Mouse (Mus musculus) liver, postnatal 0 days (tissue): ENCODE measurements around the gene Eya4. TPM values are rescaled to one million over a fixed set of nuclear protein-coding genes. Genes with fewer than 3 reads are reported as not detected.

Experiments
- ATAC-seq: fragments of 200-750 bp; cut with Nextera tagmentation; 2 replicates; pipeline ENCODE4 v1.8.0; 2017; ENCODE audit warnings: mild to moderate bottlenecking, moderate library complexity
- DNase-seq: peaks from one replicate; pipeline ENCODE4 v3.0.0-alpha.2; 2016
- H3K27ac ChIP-seq: fragments of 300-500 bp; sonication (generic); 2 replicates; pipeline ENCODE4 v1.5.1; 2014; ENCODE audit warnings: antibody characterized with exemption, moderate library complexity, mild to moderate bottlenecking, low read depth
- H3K27me3 ChIP-seq: fragments of 300-500 bp; sonication (generic); 2 replicates; pipeline ENCODE4 v1.6.1; 2014; ENCODE audit warnings: low read length, control low read depth, mixed read lengths; ENCODE audit not compliant: insufficient read depth
- H3K36me3 ChIP-seq: fragments of 300-500 bp; sonication (generic); replicated peaks from 2 replicates; pipeline ENCODE4 v1.6.1; 2014; ENCODE audit warnings: mild to moderate bottlenecking, control low read depth, low read length, moderate library complexity, mixed read lengths; ENCODE audit not compliant: insufficient read depth
- H3K4me1 ChIP-seq: fragments of 300-500 bp; sonication (generic); 2 replicates; pipeline ENCODE4 v1.6.1; 2014; ENCODE audit warnings: antibody characterized with exemption, mild to moderate bottlenecking, control low read depth; ENCODE audit not compliant: insufficient read depth
- H3K4me2 ChIP-seq: fragments of 300-500 bp; sonication (generic); 2 replicates; pipeline ENCODE4 v1.6.1; 2014; ENCODE audit warnings: low read depth, mild to moderate bottlenecking, low read length, moderate library complexity, mixed read lengths
- H3K4me3 ChIP-seq: fragments of 300-500 bp; sonication (generic); 2 replicates; pipeline ENCODE4 v1.5.1; 2014; ENCODE audit warnings: low read depth, low read length
- H3K9ac ChIP-seq: fragments of 300-500 bp; sonication (generic); replicated peaks from 2 replicates; pipeline ENCODE4 v1.6.1; 2014; ENCODE audit warnings: mild to moderate bottlenecking, moderate library complexity
- H3K9me3 ChIP-seq: fragments of 300-500 bp; sonication (generic); 2 replicates; pipeline ENCODE4 v1.6.1; 2016; ENCODE audit warnings: mild to moderate bottlenecking, control low read depth, low read length, mixed read lengths
- CTCF ChIP-seq: sonication (generic); IDR thresholded peaks from 2 replicates; pipeline ENCODE4 v1.5.1; 2016; ENCODE audit warnings: antibody characterized with exemption, low read depth
- EP300 ChIP-seq: IDR thresholded peaks from 2 replicates; pipeline ENCODE4 v1.6.1; 2016; ENCODE audit warnings: antibody characterized with exemption, low read depth, mild to moderate bottlenecking
- WGBS: fragments of 180-500 bp; shearing (Covaris S2); extraction: QIAGEN DNeasy Blood & Tissue Kit; methylation state at CpG from one replicate; pipeline ENCODE4 v1.1.7; 2014; ENCODE audit not compliant: insufficient replicate concordance; 5-methylcytosine and 5-hydroxymethylcytosine counted together
- polyA plus RNA-seq: library from polyadenylated mRNA; unstranded; fragments of >200 nt; fragmentation: Nextera tagmentation; extraction: Ambion mirVana; gene quantifications from 2 replicates; pipeline ENCODE4 v1.2.1, GENCODE M21; 2015

The Eya4 gene
- polyA plus RNA-seq, 1 experiment from 2014 or later: 0.12 TPM

DNA sequence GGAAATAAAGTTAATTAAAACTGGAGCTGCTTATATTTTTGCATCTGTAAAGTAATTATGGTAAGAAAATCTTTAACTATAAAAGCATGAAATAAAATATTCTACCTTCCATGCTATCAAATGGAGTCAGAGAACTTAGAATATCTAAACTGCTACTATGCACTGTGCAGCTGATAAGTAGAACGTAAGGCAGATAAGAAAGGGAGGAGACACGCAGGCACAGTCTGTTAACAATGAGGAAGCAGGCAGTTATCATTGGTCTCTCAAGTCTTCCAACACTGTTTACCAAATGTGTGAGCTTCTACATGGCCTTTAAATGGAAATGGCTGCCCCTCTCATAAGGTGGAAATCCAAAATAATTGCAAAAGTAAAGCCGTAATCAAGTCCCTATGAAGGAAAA, 55.0 kb downstream of the Eya4 start:
- Histone ChIP-seq H3K27ac (no peak overlapping the region), H3K36me3 (no peaks in the 10 kb centered on the region), H3K4me1 (no peaks in the 10 kb centered on the region), H3K4me3 (no peak overlapping the region), H3K4me2 (no peak overlapping the region), H3K9ac (no peak overlapping the region), H3K9me3 (no peaks in the 10 kb centered on the region), H3K27me3 (no peaks in the 10 kb centered on the region)
- WGBS: 50% methylated on average over 3 of the region's 3 CpGs
- TF ChIP-seq CTCF (no peak), EP300 (0 out of 2 replicates have a peak, but pooled peaks have one; percentile 14)
- DNase-seq (no peak), ATAC-seq (no peak)

DNA sequence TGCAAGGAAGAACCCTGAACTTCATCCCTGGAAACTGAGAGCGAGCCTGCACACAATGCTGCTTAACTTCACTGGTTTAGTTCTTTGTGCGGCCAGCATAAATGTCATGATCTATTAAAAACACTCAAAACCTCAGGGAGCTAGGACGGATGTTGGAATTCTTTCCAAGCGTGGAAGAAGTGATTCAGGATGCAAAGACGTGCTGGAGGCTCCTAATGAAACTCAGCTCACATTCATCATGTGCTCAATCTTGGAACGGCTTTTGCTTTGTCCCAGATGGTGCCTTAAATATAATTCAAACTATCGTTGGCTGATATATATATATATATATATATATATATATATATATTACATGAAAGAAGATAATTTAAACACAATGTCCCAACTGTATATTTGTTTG, 58.1 kb downstream of the Eya4 start:
- Histone ChIP-seq H3K27ac (no peak overlapping the region), H3K27me3 (no peaks in the 10 kb centered on the region), H3K4me2 (no peak overlapping the region), H3K4me1 (no peaks in the 10 kb centered on the region), H3K36me3 (no peaks in the 10 kb centered on the region), H3K9ac (no peak overlapping the region), H3K4me3 (no peak overlapping the region), H3K9me3 (no peaks in the 10 kb centered on the region)
- ATAC-seq (no peak), DNase-seq (no peak)
- TF ChIP-seq CTCF (no peak), EP300 (no peak)
- 84% methylated on average over 7 of the region's 7 CpGs for WGBS

DNA sequence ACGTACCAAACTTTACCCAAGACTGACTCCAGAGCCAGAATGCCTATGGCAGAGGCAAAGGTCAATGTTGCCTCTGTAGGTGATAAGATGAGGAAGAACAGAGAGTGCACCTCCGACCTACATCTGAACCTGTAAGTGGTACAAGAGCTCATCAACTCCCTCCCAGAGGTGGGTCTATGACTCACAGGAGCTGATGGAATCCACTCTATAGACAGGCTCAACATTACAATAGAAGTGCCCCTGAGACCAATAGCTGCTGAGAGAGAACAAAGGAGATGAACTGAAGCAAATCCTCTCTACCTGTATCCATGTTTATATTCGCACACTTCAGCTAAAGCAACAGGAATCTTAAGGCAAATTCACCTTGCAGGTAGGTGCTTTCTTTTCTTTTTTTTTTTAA, 73.2 kb downstream of the Eya4 start:
- DNase-seq (no peak), ATAC-seq (no peak)
- Histone ChIP-seq H3K36me3 (no peaks in the 10 kb centered on the region), H3K4me2 (no peak overlapping the region), H3K9me3 (no peaks in the 10 kb centered on the region), H3K4me3 (no peak overlapping the region), H3K4me1 (no peaks in the 10 kb centered on the region), H3K27me3 (no peaks in the 10 kb centered on the region), H3K9ac (no peak overlapping the region), H3K27ac (no peak overlapping the region)
- WGBS: 69% methylated on average over 3 of the region's 3 CpGs
- no peak for TF ChIP-seq EP300
- no peak for TF ChIP-seq CTCF

DNA sequence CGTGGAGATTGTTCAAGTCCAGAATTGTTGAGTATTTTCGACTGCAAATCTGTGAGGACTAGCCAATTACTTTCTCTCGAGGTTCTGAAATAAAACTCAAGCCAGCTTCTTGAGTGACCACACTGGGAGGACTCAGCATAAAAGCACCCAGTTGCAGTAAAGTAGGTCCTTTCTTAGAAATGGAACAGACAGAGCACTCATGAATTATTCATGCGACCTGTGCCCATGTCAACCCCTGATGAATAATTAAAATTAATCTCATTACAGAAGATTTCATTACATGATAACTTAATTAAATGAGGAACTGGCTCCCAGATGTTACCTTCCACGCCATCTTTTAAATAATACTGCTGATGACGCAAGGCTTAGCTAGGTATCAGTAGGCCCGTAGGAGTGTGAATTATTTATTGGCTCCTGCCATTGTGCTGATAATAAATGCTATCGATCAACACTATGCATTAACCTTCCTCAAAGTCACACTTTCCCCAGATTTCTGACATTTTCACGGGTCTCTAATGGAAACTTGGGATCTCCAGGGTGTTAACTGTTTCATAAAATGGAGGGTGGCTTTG, 79.5 kb downstream of the Eya4 start:
- no peaks in the 10 kb centered on the region for H3K4me1 ChIP-seq
- WGBS: 69% methylated on average over 9 of the region's 9 CpGs
- no peak overlapping the region for H3K4me3 ChIP-seq
- no peaks in the 10 kb centered on the region for H3K27me3 ChIP-seq
- ATAC-seq: no peak
- H3K27ac ChIP-seq: no peak overlapping the region
- H3K9ac ChIP-seq: no peak overlapping the region
- H3K9me3 ChIP-seq: no peaks in the 10 kb centered on the region
- H3K36me3 ChIP-seq: no peaks in the 10 kb centered on the region
- no peak for TF ChIP-seq CTCF
- TF ChIP-seq EP300: no peak
- no peak overlapping the region for H3K4me2 ChIP-seq
- no peak for DNase-seq

DNA sequence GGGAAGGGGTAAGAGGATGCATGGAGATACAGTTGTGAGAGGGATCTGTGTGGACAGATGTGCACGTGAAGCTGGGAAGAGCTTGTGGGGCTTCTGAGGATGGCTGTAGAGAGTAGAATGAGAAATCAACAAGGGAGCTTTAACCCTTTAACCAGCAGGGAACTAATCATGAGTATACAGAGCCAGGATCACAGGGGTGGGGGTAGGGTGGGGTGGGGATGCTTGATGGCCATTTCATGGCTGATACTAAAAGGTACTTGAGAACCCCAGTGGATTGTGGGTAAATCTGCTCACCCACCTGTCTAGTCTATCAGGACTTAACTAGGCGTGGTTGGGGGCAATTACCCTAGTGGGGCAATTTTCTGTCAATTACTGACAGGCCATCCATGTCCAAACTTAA, 80.1 kb downstream of the Eya4 start:
- H3K4me2 ChIP-seq: no peak overlapping the region
- H3K9me3 ChIP-seq: no peaks in the 10 kb centered on the region
- no peak overlapping the region for H3K4me3 ChIP-seq
- ATAC-seq: no peak
- H3K27me3 ChIP-seq: no peaks in the 10 kb centered on the region
- no peak for DNase-seq
- H3K36me3 ChIP-seq: no peaks in the 10 kb centered on the region
- H3K9ac ChIP-seq: no peak overlapping the region
- TF ChIP-seq EP300: no peak
- TF ChIP-seq CTCF: no peak
- no peaks in the 10 kb centered on the region for H3K4me1 ChIP-seq
- H3K27ac ChIP-seq: no peak overlapping the region
- WGBS: 68% methylated on average over 2 of the region's 2 CpGs

DNA sequence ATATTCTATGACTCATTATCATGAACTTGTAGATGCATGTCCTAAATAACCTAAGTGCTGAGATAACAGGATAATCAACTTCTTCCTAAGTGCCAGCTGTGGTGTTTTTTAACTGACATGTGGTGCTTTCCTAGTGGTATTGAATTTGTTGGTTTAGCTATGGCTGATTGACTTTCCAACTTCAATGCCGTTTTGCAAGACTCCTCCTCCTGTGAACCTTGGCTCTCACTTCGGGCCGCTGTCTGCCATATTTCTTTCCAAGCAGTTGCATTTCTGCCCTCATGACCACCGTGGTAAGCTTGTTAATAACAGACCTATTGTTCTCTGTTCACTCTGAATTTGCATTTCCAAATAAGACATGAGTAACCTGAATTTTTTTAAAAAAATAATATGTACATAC, 98.4 kb downstream of the Eya4 start:
- Histone ChIP-seq H3K36me3 (no peaks in the 10 kb centered on the region), H3K4me1 (no peaks in the 10 kb centered on the region), H3K4me2 (no peak overlapping the region), H3K9me3 (no peaks in the 10 kb centered on the region), H3K4me3 (no peak overlapping the region), H3K9ac (no peak overlapping the region), H3K27ac (no peak overlapping the region), H3K27me3 (no peaks in the 10 kb centered on the region)
- no peak for DNase-seq
- no peak for ATAC-seq
- WGBS: 76% methylated on average over 4 of the region's 4 CpGs
- no peak for TF ChIP-seq CTCF
- TF ChIP-seq EP300: no peak

DNA sequence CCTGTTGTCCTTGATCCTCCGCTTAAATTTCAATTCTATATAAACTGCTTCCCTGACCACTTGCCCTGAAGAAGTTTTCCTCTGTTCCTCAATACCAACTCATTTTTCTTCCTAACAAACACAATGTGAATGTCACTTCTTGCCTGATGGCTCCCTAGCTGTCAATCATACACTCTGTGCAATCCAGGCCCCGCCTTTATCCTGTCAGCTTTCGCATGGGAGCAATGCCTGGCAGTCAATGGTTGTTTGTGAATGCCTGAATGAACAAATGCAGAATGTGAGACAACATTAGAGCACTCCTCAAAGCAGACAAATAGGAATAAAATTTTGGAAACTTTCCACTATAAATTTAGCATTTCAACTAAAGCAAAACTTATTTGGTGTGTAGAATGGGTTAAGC, 104.1 kb downstream of the Eya4 start:
- no peaks in the 10 kb centered on the region for H3K4me1 ChIP-seq
- ATAC-seq (no peak), DNase-seq (no peak)
- 57% methylated on average over 3 of the region's 3 CpGs for WGBS
- no peak overlapping the region for H3K9ac ChIP-seq
- H3K4me2 ChIP-seq: no peak overlapping the region
- no peak overlapping the region for H3K27ac ChIP-seq
- H3K9me3 ChIP-seq: no peaks in the 10 kb centered on the region
- H3K27me3 ChIP-seq: no peaks in the 10 kb centered on the region
- TF ChIP-seq CTCF (no peak), EP300 (no peak)
- no peak overlapping the region for H3K4me3 ChIP-seq
- H3K36me3 ChIP-seq: no peaks in the 10 kb centered on the region
